Mouse (Mus musculus): ENCODE results near the gene Evi2a. TPM values are rescaled to one million over a fixed set of nuclear protein-coding genes. Genes with fewer than 3 reads are reported as not detected.

The Evi2a gene
- polyA plus RNA-seq, 1 experiment from 2014 or later, result 1.1 TPM

DNA sequence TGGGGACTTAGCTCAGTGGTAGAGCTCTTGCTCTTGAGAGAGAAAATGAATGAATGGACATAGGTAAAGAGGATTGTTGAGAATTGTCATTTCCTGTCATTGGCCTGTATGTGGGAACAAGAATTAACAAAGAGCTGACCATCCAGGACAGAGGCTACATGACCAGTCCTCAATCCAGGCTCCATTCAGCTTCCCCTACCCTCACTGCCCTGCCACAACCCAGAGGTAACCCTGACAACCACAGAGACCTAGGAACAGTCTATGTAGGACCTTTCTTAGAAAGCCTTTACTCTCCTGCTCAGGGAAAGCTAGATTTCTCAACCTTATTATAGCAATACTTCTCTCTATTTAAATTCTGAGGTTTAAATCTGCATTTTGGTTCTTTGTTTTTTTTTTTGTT, 9.6 kb downstream of the Evi2a start:
- Histone ChIP-seq H3K4me1 (no peaks in the 10 kb centered on the region), H3K4me3 (no peak overlapping the region), H3K36me3 (no peaks in the 10 kb centered on the region), H3K9me3 (no peaks in the 10 kb centered on the region), H3K27ac (no peak overlapping the region), H3K27me3 (ENCODE audit: insufficient read depth, poor library complexity, severe bottlenecking) (no peaks in the 10 kb centered on the region)
- no peak for DNase-seq (ENCODE audit: low spot score)

DNA sequence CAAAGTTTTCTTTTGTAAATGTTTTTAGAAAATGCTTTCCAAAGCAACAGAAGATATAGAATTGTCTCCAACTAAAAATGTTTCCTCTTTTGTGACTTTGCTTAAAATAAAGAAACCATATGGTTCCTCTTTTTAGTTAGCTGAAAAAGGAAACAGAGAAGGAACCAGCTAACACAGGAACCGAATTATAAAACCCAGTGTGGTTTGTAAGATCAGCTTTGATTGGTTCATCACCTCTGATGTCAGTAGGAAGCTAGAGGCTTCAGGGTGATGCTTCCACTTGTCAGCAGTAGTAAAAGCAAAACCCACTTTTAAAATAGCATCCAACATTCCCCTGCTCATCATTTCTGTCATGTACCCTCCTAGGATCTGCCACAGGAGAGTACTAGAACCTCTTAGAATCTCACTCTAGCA, 10.5 kb downstream of the Evi2a start:
- 87% methylated on average over 1 of the region's 1 CpGs for WGBS
- H3K36me3 ChIP-seq, result no peaks in the 10 kb centered on the region
- no peak for DNase-seq (ENCODE audit: low spot score)
- no peak overlapping the region for H3K27ac ChIP-seq
- H3K4me1 ChIP-seq, result no peaks in the 10 kb centered on the region
- no peak overlapping the region for H3K4me3 ChIP-seq
- H3K27me3 ChIP-seq (ENCODE audit: insufficient read depth, poor library complexity, severe bottlenecking), result no peaks in the 10 kb centered on the region
- H3K9me3 ChIP-seq, result no peaks in the 10 kb centered on the region

- no peak overlapping the region for H3K27ac ChIP-seq
- no peaks in the 10 kb centered on the region for H3K4me1 ChIP-seq
- H3K36me3 ChIP-seq, result no peaks in the 10 kb centered on the region
- DNase-seq (ENCODE audit: low spot score), result no peak
- WGBS, result 85% methylated on average over 6 of the region's 6 CpGs
- no peaks in the 10 kb centered on the region for H3K27me3 ChIP-seq (ENCODE audit: insufficient read depth, poor library complexity, severe bottlenecking)
- no peak overlapping the region for H3K4me3 ChIP-seq
- no peaks in the 10 kb centered on the region for H3K9me3 ChIP-seq
Observed at GRCm38 (mm10) chr11:79519299-79519698, 11.1 kb downstream of the Evi2a start.

DNA sequence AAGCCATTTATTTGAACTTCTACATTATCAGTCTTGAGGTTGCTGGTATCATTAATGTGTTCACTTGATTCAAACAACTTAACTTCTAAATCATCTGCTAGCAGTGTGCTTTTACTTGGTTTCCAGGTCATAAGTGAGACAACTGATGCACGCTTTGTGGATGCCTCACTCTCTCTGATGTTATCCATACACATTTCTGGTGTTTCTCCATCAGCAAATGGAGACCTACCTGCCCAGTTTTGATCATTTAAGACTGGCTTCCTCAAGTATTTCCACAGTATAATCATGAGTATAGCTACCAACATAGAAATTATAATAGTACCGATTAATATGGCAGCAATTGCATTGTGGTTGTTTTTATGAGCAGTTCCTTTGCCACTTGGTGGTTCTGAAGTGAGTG, 14.6 kb downstream of the Evi2a start:
- Histone ChIP-seq H3K27me3 (ENCODE audit: insufficient read depth, poor library complexity, severe bottlenecking) (no peaks in the 10 kb centered on the region), H3K4me3 (no peak overlapping the region), H3K27ac (no peak overlapping the region), H3K4me1 (no peaks in the 10 kb centered on the region), H3K36me3 (no peaks in the 10 kb centered on the region), H3K9me3 (no peaks in the 10 kb centered on the region)
- no peak for DNase-seq (ENCODE audit: low spot score)
- 94% methylated on average over 2 of the region's 2 CpGs for WGBS

GRCm38 (mm10) chr11:79515331-79515730, 15.1 kb downstream of the Evi2a start:
- Histone ChIP-seq H3K27me3 (ENCODE audit: insufficient read depth, poor library complexity, severe bottlenecking) (no peaks in the 10 kb centered on the region), H3K36me3 (no peaks in the 10 kb centered on the region), H3K9me3 (no peaks in the 10 kb centered on the region), H3K4me1 (no peaks in the 10 kb centered on the region), H3K4me3 (no peak overlapping the region), H3K27ac (no peak overlapping the region)
- no peak for DNase-seq (ENCODE audit: low spot score)
- 79% methylated on average over 6 of the region's 6 CpGs for WGBS

DNA sequence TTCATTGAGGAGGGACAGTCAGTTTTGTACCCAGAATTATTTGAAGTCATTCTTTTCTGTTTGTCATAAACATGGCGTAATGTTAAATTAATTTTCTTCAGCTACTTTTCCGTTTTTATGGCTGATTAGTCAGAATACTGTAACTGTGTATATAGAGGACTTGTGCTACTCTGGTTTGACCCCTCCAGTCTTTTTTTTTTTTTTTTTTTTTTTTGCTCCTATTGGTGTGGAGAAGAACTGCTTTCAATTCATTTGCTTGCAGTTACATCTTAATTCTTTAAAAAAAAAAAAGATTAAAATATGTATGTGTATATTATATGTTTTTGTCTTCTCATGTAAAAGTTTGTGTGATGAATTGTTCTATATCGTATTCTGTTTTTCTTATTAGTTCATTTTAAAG, 18.4 kb downstream of the Evi2a start:
- DNase-seq (ENCODE audit: low spot score), result no peak
- H3K9me3 ChIP-seq, result no peaks in the 10 kb centered on the region
- H3K27me3 ChIP-seq (ENCODE audit: insufficient read depth, poor library complexity, severe bottlenecking), result no peaks in the 10 kb centered on the region
- WGBS, result 88% methylated on average over 3 of the region's 3 CpGs
- no peak overlapping the region for H3K27ac ChIP-seq
- no peaks in the 10 kb centered on the region for H3K36me3 ChIP-seq
- H3K4me3 ChIP-seq, result no peak overlapping the region
- H3K4me1 ChIP-seq, result no peaks in the 10 kb centered on the region

- WGBS, result 91% methylated on average over 7 of the region's 7 CpGs
Observed at GRCm38 (mm10) chr11:79504506-79504905, 25.9 kb downstream of the Evi2a start.

GRCm38 (mm10) chr11:79503845-79504244, 26.6 kb downstream of the Evi2a start, which contains the start of gene Omg:
Gene Omg, minus strand, starts transcription at chr11:79504084.
- no peak for DNase-seq (ENCODE audit: low spot score)
- no peaks in the 10 kb centered on the region for H3K36me3 ChIP-seq
- no peaks in the 10 kb centered on the region for H3K27me3 ChIP-seq (ENCODE audit: insufficient read depth, poor library complexity, severe bottlenecking)
- no peak within 1 kb of the TSS for H3K27ac ChIP-seq
- no peaks in the 10 kb centered on the region for H3K4me1 ChIP-seq
- no peaks in the 10 kb centered on the region for H3K9me3 ChIP-seq
- no peak within 1 kb of the TSS for H3K4me3 ChIP-seq
- 63% methylated on average over 8 of the region's 8 CpGs for WGBS

More at GRCm38 (mm10) chr11:79504506-79504905, 25.9 kb downstream of the Evi2a start:
- H3K4me3 ChIP-seq, result no peak overlapping the region
- DNase-seq (ENCODE audit: low spot score), result no peak
- no peak overlapping the region for H3K27ac ChIP-seq
- no peaks in the 10 kb centered on the region for H3K36me3 ChIP-seq
- H3K9me3 ChIP-seq, result no peaks in the 10 kb centered on the region
- H3K4me1 ChIP-seq, result no peaks in the 10 kb centered on the region
- no peaks in the 10 kb centered on the region for H3K27me3 ChIP-seq (ENCODE audit: insufficient read depth, poor library complexity, severe bottlenecking)

DNA sequence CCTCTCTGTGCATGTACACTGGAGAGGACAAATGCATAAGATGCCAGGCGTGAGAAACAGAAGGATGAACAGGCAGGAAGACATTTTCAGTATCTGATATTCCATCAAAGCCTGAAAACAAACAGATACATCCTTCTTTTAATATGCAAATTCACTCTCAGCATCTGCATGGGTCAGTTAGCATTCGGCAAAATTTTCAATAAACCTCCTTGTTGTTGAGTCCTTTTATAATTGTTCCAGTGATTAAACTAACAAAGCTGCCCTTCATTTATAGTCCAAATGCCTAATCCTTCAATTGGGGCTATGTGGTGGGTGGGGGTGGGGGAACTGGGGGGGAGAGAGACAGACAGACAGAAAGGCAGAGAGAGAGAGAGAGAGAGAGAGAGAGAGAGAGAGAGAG, 27.5 kb downstream of the Evi2a start:
- H3K9me3 ChIP-seq, result no peaks in the 10 kb centered on the region
- H3K27me3 ChIP-seq (ENCODE audit: insufficient read depth, poor library complexity, severe bottlenecking), result no peaks in the 10 kb centered on the region
- H3K36me3 ChIP-seq, result no peaks in the 10 kb centered on the region
- DNase-seq (ENCODE audit: low spot score), result no peak
- H3K27ac ChIP-seq, result no peak overlapping the region
- H3K4me1 ChIP-seq, result no peaks in the 10 kb centered on the region
- no peak overlapping the region for H3K4me3 ChIP-seq
- 73% methylated on average over 2 of the region's 2 CpGs for WGBS

GRCm38 (mm10) chr11:79494976-79495800, 35.2 kb downstream of the Evi2a start:
- DNase-seq (ENCODE audit: low spot score), result no peak
- 79% methylated on average over 10 of the region's 10 CpGs for WGBS
- Histone ChIP-seq H3K4me3 (no peak overlapping the region), H3K36me3 (peaks cover 10% of the 10 kb centered on the region; the same call in 1 of the 2 replicates), H3K9me3 (no peaks in the 10 kb centered on the region), H3K27ac (no peak overlapping the region), H3K27me3 (ENCODE audit: insufficient read depth, poor library complexity, severe bottlenecking) (no peaks in the 10 kb centered on the region), H3K4me1 (no peaks in the 10 kb centered on the region)

GRCm38 (mm10) chr11:79484721-79485120, 45.7 kb downstream of the Evi2a start:
- Histone ChIP-seq H3K36me3 (peaks cover 20% of the 10 kb centered on the region), H3K4me3 (no peak overlapping the region), H3K27me3 (ENCODE audit: insufficient read depth, poor library complexity, severe bottlenecking) (no peaks in the 10 kb centered on the region), H3K4me1 (no peaks in the 10 kb centered on the region), H3K27ac (no peak overlapping the region), H3K9me3 (no peaks in the 10 kb centered on the region)
- no peak for DNase-seq (ENCODE audit: low spot score)

DNA sequence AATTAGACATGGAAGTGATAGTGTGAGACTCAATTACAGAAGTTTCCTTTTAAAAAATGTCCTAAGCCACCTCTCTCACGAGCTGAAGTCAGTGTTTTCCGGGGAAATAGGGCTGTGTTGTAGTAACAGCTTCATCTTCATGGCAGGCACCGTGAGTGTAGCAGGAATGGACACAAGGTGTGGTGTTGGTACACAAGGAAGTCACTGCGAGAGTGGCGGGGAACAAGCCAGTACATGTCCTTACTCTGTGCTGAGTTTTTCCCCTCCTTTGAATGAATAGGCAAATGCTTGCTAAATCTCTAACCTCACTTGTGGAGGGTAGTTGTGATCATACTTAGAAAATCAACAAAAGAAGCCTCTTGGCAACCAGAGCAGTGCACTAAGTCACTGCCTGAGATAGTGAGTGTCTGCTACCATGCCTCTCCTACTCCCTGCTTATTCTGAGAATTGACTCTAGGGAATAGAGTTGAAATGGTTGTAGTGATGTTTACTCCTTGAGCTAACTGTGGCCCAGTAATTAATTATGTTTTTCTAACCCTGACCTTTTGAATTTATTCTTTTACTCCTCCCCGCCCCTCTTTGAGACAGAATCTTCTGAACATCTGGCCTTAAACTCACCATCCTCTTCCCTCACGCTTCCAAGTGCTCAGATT, 46.4 kb downstream of the Evi2a start:
- no peaks in the 10 kb centered on the region for H3K4me1 ChIP-seq
- H3K36me3 ChIP-seq, result peaks cover 20% of the 10 kb centered on the region
- no peak for DNase-seq (ENCODE audit: low spot score)
- no peak overlapping the region for H3K4me3 ChIP-seq
- no peaks in the 10 kb centered on the region for H3K27me3 ChIP-seq (ENCODE audit: insufficient read depth, poor library complexity, severe bottlenecking)
- no peak overlapping the region for H3K27ac ChIP-seq
- 86% methylated on average over 7 of the region's 7 CpGs for WGBS
- no peaks in the 10 kb centered on the region for H3K9me3 ChIP-seq

DNA sequence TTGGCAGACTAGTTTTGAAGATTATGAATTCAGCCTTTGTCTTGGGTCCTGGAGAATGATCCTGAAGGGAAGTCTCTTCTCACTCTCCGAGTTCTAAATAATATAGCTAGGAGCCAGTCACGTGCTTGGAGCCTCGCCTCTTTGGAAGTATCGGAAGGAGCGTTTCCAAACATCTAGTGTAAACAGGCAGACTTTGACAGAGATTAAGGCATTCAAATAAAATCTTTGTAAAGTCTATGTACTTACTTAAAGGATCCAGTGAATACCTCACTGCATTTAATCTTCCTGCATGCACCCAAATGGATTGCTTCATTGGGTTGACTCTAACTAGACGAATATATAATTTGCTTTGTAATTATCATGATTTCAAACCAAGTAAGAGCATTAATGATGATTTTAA, 47.0 kb downstream of the Evi2a start:
- no peaks in the 10 kb centered on the region for H3K9me3 ChIP-seq
- H3K4me3 ChIP-seq, result no peak overlapping the region
- H3K4me1 ChIP-seq, result no peaks in the 10 kb centered on the region
- peaks cover 27% of the 10 kb centered on the region for H3K36me3 ChIP-seq
- WGBS, result 91% methylated on average over 6 of the region's 6 CpGs
- no peaks in the 10 kb centered on the region for H3K27me3 ChIP-seq (ENCODE audit: insufficient read depth, poor library complexity, severe bottlenecking)
- no peak for DNase-seq (ENCODE audit: low spot score)
- H3K27ac ChIP-seq, result no peak overlapping the region

Data from heart, embryonic 10.5 days (tissue).